ENCODE assay signal across 9 mouse cellular contexts in genomic region chr13:112810751-112811150, GRCm38 (mm10). TPM values are rescaled to one million over a fixed set of nuclear protein-coding genes. Genes with fewer than 3 reads are reported as not detected.
DNase-seq lines count a peak whose midpoint lies in the region; ATAC-seq lines count a peak whose summit lies in the region.
"Had no signal": no experiment of that assay in that cellular context is flagged by ENCODE, and none has a peak within 500 bp of the region (broad histone marks: within the 10 kb centered on the region; RNA-seq: fewer than 3 reads in every experiment).

No protein-coding gene starts in this region.

- peak; percentile 3 for DNase-seq in embryonic facial prominence, embryonic 11.5 days (ENCODE audit: low spot score)
- DNase-seq in embryonic facial prominence, embryonic 10.5 days (ENCODE audit: low spot score), result no peak
- peak; percentile 19 to 24 for DNase-seq in kidney, adult 8-10 months
- peak; percentile 82 for DNase-seq in Muller cell, postnatal 12 days (ENCODE audit: inconsistent ontology term)
- DNase-seq in frontal cortex, postnatal 25 days (ENCODE audit: low spot score in 2 of 2), result no peak
- DNase-seq: right cerebral cortex, postnatal 14 days had no signal

- no peak overlapping the region for H3K4me2 ChIP-seq in embryonic facial prominence, embryonic 11.5 days (ENCODE audit: low read depth, low read length)
- no peak overlapping the region for H3K4me2 ChIP-seq in kidney, embryonic 15.5 days
- no peak overlapping the region for H3K4me2 ChIP-seq in limb, embryonic 15.5 days

- no peak for ATAC-seq in embryonic facial prominence, embryonic 11.5 days (replicated peaks; ENCODE audit: insufficient number of reproducible peaks, low FRiP score, low TSS enrichment, low read depth)
- ATAC-seq in kidney, embryonic 15.5 days (replicated peaks; ENCODE audit: low FRiP score), result no peak
- ATAC-seq in limb, embryonic 15.5 days (ENCODE audit: insufficient number of reproducible peaks, low FRiP score, low TSS enrichment, low read depth), result no peak
- ATAC-seq in erythroblast, adult 5-6 weeks (replicated peaks; ENCODE audit: low FRiP score, poor library complexity, severe bottlenecking), result no peak

- H3K27me3 ChIP-seq in embryonic facial prominence, embryonic 11.5 days (ENCODE audit: control insufficient read depth, insufficient read depth, low read length), result no peaks in the 10 kb centered on the region
- H3K27me3 ChIP-seq in embryonic facial prominence, embryonic 10.5 days (replicated peaks; ENCODE audit: low read depth, poor library complexity, severe bottlenecking), result no peaks in the 10 kb centered on the region
- H3K27me3 ChIP-seq in kidney, embryonic 15.5 days, result no peaks in the 10 kb centered on the region
- no peaks in the 10 kb centered on the region for H3K27me3 ChIP-seq in limb, embryonic 15.5 days

- no peak overlapping the region for H3K4me3 ChIP-seq in embryonic facial prominence, embryonic 11.5 days (ENCODE audit: low read depth, low read length)
- H3K4me3 ChIP-seq in embryonic facial prominence, embryonic 10.5 days, result no peak overlapping the region
- H3K4me3 ChIP-seq in kidney, embryonic 15.5 days (replicated peaks), result no peak overlapping the region
- H3K4me3 ChIP-seq in limb, embryonic 15.5 days, result no peak overlapping the region

- no peak overlapping the region for H3K27ac ChIP-seq in embryonic facial prominence, embryonic 11.5 days (replicated peaks; ENCODE audit: low read depth, low read length)
- no peak overlapping the region for H3K27ac ChIP-seq in embryonic facial prominence, embryonic 10.5 days (replicated peaks)
- no peak overlapping the region for H3K27ac ChIP-seq in kidney, embryonic 15.5 days
- peak overlapping the region; percentile 1; the same call in 1 of the 2 replicates for H3K27ac ChIP-seq in limb, embryonic 15.5 days

- H3K36me3 ChIP-seq in embryonic facial prominence, embryonic 11.5 days (replicated peaks; ENCODE audit: control insufficient read depth, insufficient read depth, low read depth, low read length), result no peaks in the 10 kb centered on the region
- peaks cover 14% of the 10 kb centered on the region for H3K36me3 ChIP-seq in embryonic facial prominence, embryonic 10.5 days (replicated peaks)
- H3K36me3 ChIP-seq in kidney, embryonic 15.5 days, result peaks cover 17% of the 10 kb centered on the region
- peaks cover 11% of the 10 kb centered on the region for H3K36me3 ChIP-seq in limb, embryonic 15.5 days

- H3K4me1 ChIP-seq in embryonic facial prominence, embryonic 11.5 days (ENCODE audit: control insufficient read depth, insufficient read depth, low read length), result peaks cover 3% of the 10 kb centered on the region; the same call in 1 of the 2 replicates
- H3K4me1 ChIP-seq in embryonic facial prominence, embryonic 10.5 days, result peaks cover 25% of the 10 kb centered on the region
- H3K4me1 ChIP-seq in kidney, embryonic 15.5 days, result peaks cover 25% of the 10 kb centered on the region
- peaks cover 18% of the 10 kb centered on the region for H3K4me1 ChIP-seq in limb, embryonic 15.5 days

- H3K9me3 ChIP-seq in embryonic facial prominence, embryonic 11.5 days (replicated peaks; ENCODE audit: control insufficient read depth, low read length), result no peaks in the 10 kb centered on the region
- peaks cover 3% of the 10 kb centered on the region; the same call in 1 of the 2 replicates for H3K9me3 ChIP-seq in embryonic facial prominence, embryonic 10.5 days
- H3K9me3 ChIP-seq in kidney, embryonic 15.5 days (replicated peaks), result no peaks in the 10 kb centered on the region
- H3K9me3 ChIP-seq in limb, embryonic 15.5 days, result no peaks in the 10 kb centered on the region

- no peak overlapping the region for H3K9ac ChIP-seq in embryonic facial prominence, embryonic 11.5 days (replicated peaks; ENCODE audit: low read length)
- no peak overlapping the region for H3K9ac ChIP-seq in kidney, embryonic 15.5 days
- no peak overlapping the region for H3K9ac ChIP-seq in limb, embryonic 15.5 days

- WGBS in embryonic facial prominence, embryonic 11.5 days, result 27% methylated on average over 9 of the region's 9 CpGs
- WGBS in embryonic facial prominence, embryonic 10.5 days, result 35% methylated on average over 9 of the region's 9 CpGs
- WGBS in kidney, embryonic 15.5 days, result 45% methylated on average over 9 of the region's 9 CpGs
- WGBS in limb, embryonic 15.5 days, result 35% methylated on average over 9 of the region's 9 CpGs

RNA-seq across cellular contexts. Expression of gene Plpp1, which starts 10.2 kb away (rescaled TPM):
- 25.0 and 26.9 TPM in 2 replicates for polyA plus RNA-seq in embryonic facial prominence, embryonic 11.5 days (2014; fragmentation: Nextera tagmentation; extraction: Ambion mirVana)
- polyA plus RNA-seq in embryonic facial prominence, embryonic 10.5 days (2016; fragmentation: Nextera tagmentation; extraction: Ambion mirVana), result 19.0 and 21.8 TPM in 2 replicates
- polyA plus RNA-seq in kidney, embryonic 15.5 days (2015; fragmentation: Nextera tagmentation; extraction: Ambion mirVana), result 78.7 and 94.8 TPM in 2 replicates
- polyA plus RNA-seq in limb, embryonic 15.5 days (2015; fragmentation: Nextera tagmentation; extraction: Ambion mirVana), result 90.5 and 109 TPM in 2 replicates
- 89.2 and 96.3 TPM in 2 replicates for total RNA-seq in erythroblast, adult 5-6 weeks (2015; ENCODE audit: low replicate concordance)
- total RNA-seq in erythroblast, adult 5-6 weeks (2017; ENCODE audit: low replicate concordance), result 68.1 and 85.5 TPM in 2 replicates

Comparison
In these comparisons a context has a peak if more than half of its experiments do, and no peak if none do; other contexts are left out.
1. DNase-seq: peak in embryonic facial prominence, embryonic 11.5 days (single experiment), kidney, adult 8-10 months (2 of 2) and Muller cell, postnatal 12 days (single experiment); none in embryonic facial prominence, embryonic 10.5 days (single experiment) and frontal cortex, postnatal 25 days (0 of 2).